Mouse (Mus musculus) adrenal gland, adult (tissue): Measurements from ENCODE around the gene Eif4b.
"Not testable (repeated sequence)": the region's sequence is repeated elsewhere in the genome, so short reads cannot be mapped to it uniquely, and the experiment has no call there.

Experiments used
- DNase-seq, 2 experiments: peaks; one replicate each; pipeline ENCODE4 v3.0.0; 2022 to 2023; ENCODE audit warnings: low spot score in 1 of 2; ENCODE audit not compliant: inconsistent age in 2 of 2

The Eif4b gene

DNA sequence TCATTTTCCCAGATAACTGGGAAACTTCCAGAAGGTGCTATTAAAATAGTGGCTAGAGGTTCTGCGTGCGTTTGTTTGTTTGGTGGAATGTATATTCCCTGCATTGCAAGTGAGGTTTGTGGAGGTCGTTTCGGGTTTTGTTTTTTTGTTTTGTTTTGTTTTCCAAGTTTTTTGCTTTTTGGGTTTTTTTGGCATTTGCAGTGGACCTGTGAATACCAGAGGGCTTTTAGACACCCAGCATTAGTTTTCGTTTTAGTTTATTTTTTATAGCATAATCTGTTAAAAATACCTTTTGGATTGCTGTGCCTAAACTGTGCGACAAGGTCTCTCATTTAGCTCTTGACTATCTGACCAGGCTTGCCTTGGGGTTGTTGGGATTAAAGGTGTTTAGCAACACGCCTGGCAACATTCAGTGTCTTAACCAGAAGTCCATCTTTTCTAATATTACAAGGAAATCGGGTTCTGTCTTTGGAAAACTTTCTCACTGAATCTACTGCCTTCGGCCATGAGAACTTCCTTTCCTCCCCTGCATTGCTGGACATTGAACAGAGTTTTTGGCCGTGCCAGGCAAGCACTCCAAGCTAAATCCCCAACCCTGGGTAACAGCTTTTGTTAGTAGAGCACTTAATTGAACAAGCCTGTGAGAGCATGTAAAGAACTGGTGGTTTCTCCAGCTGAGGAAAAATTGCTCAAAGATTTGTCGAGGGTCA, 1.5 kb downstream of the Eif4b start:
- DNase-seq, result no peak

DNA sequence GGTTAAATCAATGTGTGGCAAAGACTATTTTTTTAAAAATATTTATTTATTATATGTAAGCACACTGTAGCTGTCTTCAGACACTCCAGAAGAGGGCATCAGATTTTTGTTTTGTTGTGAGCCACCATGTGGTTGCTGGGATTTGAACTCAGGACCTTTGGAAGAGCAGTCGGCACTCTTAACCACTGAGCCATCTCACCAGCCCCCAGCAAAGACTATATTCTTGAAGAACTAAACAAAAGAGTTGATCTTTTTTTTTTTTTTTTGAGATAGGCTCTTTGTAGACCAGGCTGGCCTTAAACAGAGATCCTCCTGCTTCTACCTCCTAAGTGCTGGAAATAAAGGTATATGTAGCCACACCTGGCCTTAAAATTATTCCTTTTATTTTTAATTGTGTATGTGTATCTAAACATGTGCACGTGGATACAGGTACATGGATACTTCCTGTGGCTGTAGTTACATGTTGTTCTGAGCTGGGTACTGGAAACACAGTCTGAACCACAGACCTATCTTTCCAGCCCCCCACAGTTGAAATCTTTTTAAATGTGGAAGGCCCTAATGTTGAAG, 3.6 kb downstream of the Eif4b start:
- DNase-seq, result no peak

DNA sequence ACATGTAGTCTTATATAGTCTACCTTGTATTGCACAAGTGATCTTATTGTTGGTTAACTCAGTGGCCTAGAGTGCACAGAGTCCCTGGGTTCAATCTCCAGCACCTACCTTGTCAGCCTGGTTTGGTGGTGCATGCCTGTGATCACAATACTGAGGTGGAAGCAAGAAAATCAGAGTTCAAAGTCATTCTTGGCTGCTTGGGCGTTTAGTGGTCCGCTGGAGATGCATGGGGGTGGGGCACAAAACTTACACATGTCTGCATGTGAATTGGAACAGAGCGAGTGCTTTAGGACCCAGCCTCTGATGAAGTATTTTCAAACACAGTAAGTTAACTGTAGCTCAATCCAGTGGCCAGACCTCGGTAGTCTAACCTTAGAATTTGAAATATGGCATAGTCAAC, 5.6 kb downstream of the Eif4b start:
- no peak for DNase-seq

DNA sequence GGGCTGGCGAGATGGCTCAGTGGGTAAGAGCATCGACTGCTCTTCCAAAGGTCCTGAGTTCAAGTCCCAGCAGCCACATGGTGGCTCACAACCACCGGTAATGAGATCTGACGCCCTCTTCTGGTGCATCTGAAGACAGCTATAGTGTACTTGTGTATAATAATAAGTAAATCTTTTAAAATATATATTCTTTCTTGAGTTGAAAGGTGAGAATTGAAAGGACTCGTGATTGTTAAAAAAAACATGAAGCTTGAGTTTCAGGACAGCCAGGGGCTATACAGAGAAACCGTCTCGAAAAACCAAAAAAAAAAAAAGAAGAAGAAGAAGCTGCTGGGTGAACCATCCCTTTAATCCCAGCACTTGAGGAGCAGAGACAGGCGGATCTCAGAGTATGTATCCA, 6.4 kb downstream of the Eif4b start:
- not testable (repeated sequence) for DNase-seq

DNA sequence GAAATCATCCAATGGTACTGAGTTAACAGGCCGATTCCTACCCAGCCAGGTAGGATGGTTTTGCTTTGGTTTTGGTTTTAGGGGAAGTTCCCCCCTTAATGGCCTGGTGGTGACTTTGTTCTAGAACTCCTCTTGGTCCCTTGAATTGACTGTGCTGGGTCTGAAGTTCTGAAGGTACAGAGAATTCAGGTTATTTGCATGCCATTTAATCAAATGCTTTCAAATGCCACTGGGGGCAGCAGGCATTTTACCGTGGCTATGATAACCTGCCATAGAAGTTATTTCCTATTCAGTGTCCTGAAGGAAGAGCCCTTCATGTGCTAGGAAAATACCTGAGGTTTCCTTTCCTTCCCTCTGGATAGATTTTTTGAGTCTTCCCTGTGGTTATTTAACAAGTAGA, 6.9 kb downstream of the Eif4b start:
- DNase-seq, result no peak

DNA sequence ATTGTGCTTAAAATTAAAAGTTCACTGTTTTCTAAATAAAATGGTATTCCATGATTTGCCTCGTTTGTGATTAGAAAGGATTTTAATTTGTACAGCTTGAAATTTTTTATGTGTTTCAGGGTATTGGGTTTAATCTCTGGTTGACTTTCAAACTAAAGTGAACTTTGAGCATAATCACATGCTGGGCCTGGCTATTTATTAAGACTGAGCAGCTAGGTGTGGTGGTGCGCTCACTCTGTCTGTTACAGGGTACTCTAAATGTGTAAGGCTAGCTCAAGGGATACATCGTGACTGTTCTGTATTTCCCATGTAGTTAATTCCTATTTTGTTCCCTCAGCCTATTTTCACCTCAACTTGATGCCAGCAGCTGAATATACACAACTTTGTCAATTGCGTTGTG, 8.6 kb downstream of the Eif4b start:
- no peak for DNase-seq

DNA sequence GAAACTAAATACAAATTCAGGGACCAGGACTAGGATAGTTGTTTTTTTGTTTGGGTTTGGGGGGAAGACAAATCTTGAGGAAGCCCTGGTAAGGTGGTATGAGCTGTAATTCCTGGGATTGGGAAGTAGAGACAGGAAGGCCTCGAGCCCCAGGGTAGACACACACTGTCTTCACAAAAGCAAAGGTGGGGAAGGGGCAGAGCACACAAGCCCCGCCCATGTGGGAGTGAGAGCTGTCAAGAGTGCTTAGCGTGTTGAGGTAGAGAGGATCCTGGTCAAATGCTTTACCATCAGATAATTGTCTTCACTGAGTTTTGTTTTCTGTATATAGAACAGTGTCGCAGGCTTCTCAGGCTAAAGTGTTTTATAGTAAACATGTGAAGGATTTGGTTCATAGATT, 9.5 kb downstream of the Eif4b start:
- DNase-seq, result no peak

DNA sequence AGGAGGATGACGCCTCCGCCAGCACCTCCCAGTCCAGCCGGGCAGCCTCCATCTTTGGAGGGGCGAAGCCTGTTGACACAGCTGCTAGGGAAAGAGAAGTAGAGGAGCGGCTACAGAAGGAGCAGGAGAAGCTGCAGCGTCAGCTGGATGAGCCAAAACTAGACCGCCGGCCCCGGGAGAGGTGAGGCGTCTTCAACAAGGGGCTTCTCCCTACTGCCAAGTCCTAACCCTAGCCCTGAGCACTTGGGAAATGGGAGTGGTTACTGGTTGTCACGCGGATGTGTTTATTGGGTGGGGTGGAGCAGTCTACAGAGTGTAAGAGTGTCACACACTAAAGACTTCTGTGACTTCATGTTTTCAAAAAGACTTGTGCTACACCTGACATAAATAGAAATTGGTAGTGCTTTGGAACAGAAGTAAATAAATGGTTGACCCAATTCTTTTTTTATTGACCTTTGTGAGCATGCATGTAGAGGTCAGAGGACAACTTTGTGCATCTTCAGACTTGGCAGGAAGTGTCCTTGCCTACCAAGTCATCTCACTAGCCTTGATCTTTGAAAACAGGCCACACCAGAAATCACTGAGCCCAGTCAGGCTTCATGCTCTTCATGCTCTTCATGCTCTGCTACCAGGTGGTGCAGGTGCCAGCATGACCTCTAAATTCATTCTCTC, 16.5 kb downstream of the Eif4b start:
- peak; percentile 32 to 60 for DNase-seq

DNA sequence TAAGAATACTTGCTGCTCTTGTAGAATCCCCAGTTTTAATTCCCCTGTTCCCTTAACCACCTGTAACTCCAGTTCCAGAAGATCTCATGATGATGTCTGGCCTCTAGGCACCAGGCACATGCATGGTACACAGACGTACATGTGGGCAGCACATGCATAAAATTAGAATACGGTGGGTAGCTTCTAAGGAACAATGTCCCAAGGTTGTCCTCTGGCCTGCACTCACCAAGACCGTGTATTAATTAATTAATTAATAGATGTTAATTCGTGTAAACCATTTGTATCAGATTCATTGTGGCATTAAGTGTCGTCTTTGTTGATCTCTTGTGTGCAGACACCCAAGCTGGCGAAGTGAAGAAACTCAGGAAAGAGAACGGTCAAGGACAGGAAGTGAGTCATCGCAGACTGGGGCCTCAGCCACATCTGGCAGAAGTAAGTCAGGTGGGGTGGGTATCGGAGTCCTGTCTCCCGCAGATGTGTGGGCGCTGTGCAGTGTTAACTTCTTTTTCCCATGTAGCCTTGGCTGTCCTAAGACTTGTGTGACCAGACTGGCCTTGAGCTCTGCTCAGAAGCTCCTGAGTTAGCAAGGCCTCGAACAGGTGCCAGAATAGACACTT, 17.6 kb downstream of the Eif4b start:
- peak; percentile 77 to 90 for DNase-seq

DNA sequence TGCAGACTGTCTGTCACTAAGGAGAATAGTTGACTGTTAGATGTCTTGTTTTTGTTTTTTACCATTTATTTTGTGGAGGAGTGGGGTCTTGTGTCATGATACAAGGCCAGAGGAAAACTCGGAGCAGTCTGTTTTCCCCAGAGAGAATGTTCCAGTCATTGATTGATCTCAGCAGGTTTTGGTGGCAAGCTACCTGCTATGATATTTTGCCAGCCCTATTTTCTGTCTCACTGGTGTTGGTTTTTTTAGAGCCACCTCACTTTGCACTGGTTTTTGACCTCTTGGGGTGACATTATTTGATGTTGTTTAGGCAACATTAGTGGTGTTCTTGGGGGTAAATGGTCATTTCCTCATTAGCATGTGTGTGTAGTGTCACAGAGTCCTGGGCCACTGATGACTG, 18.1 kb downstream of the Eif4b start:
- no peak for DNase-seq

DNA sequence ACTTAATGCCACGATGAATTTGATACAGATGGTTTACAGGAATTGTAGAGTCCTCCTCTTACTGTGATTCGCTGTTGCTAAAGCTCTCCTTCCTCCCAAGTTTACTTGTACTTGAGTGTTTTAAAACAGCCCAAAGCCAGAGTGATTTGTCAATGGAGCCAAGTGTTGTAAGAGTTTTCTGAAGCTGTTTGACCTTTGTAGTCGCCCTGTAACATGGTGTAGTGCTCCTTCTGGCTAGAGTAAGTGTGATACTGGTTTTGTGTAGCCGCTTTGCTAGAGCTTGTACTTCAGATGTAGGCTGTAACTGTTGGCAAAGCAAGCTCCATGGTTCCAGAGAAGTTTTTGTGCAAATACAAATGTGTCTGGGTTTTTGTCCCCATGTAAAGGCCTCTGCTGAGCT, 18.6 kb downstream of the Eif4b start:
- DNase-seq, result peak in 1 of 2 experiments; percentile 61

DNA sequence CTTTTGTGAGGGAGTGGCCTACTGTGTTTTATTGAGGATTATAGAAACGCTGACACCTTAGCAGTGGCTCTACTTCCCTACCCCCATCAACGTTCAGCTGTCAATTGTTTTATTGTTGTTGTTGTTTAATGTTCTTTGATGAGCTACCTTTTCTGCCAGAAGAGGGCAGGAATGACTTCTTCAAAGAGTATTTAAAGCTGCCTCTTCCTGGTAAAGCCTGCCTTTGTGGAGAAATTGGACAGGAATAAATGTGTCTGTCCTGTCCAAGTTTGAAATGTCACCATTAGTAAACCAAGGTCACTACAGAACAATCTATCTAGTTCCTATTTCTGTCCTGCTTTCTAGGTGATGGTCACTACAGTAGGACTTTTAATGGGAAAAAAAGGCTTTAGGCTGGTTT, 20.6 kb downstream of the Eif4b start:
- DNase-seq, result peak in 1 of 2 experiments; percentile 79

DNA sequence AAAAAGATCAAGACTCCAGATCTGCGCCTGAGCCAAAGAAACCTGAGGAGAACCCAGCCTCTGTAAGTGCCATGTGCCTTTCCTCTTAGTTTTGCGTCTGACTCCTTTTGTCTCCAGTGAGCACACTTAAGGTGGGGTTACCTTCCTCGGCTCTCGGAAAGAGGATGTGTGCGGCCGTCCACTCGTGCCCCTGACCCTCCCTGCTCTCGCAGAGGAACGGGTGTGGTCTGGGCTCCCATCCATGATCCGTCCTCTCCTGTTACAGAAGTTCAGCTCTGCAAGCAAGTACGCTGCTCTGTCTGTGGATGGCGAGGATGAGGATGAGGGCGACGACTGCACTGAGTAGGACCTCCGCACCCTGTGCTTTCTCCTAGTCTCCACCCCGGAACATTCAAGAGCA, 21.4 kb downstream of the Eif4b start:
- DNase-seq, result peak in 1 of 2 experiments; percentile 44

DNA sequence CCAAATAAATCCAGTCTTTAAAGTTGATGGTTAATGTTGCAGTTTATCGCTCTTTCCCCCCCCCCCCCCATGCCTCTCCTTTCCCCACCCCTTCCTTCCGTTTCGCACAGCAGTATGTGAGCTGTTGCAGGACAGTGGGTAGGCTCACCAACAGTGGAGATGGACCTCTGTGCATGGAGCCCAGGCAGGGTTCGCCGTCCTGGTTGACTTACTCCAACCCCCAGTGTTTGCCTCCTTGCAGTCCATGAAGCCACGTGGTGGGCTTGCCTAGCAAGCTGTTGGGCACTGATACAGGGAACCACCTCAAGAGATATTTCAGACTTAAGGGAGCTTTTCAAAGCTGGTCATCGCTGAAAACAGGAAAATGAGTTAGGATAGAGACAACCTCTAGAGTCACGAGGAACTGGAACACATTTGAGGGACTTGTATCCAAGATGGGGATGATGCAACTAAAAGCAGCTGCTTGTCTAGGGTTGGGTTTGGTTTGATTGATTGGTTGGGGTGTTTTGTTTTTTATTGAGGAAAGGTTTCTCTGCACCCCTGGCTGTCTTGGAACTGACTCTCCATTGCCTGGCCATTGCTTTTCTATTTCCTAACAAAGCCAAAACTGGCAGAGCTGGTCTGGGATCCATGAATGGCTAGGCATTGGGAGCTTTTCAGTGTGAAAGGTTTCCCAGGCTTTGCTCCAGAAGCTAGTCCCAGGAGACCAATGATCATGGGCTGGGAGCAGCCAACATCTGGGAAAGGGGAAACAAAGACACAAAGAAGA, 23.8 kb downstream of the Eif4b start:
- peak in 1 of 2 experiments; percentile 71 for DNase-seq

DNA sequence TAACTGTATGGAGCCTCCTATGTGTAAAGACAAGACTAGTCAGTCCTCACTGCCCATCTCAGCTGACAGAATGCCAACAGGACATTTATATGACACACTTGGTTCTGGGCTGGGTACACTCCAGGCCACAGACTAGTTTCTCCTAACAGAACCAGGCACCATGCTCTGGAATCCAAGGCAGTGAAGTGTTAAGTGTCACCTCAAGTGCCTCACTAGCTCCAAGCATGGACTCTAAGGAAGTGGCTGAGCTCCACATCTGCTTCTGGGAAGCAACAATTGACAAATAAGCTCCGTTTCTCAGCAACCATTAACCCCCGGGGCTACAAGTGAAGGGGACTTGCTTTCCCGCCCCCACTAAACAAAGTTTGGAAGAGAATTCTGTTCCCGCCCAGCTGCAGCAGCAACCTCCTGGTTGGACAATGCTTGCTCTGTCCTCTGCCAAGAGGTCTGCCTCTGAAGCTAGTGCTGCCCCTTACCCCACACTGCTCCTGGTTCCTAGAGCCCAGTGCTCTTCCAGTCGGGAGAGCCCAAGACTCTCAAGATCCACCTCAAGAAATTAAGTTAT, 24.5 kb downstream of the Eif4b start:
- DNase-seq, result peak in 1 of 2 experiments; percentile 48

DNA sequence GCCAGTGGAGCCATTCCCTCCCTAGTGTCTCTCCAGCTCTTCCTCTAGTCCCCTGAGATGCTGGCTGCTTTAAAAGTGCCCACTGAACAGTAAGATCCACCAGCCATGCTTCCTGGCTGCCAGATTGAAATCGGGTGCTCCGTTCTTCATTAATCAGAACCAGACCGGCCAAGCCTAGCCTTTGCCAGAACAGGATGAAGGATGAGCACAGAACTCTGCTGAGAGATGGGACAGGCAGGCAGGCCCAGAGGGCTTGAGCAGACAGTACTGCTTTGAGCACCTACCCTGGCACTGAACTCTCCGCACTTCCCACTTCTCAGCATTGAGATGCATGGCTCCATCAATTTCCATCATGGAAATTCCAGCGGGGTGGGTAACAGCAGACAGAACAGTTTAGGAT, 25.7 kb downstream of the Eif4b start:
- peak; percentile 24 to 61 for DNase-seq

DNA sequence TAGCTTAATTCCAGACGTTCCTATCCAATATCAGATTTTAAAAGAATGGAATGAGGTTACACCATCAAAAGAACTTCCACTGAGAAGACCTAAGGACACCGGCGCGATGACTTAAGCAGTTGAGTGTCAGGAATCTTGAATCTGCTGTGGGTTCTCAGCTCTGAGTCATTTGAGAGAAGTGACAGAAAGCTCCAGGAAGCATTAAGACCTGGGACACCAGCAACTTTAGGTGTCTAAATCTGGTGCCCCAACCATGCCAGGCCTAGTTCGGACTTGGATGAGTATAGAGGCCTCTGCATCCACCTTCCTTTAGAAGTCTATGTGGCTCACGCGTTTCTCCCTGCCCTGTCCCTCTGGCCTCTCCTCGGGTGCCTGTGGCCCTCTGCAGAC, 26.2 kb downstream of the Eif4b start:
- no peak for DNase-seq

DNA sequence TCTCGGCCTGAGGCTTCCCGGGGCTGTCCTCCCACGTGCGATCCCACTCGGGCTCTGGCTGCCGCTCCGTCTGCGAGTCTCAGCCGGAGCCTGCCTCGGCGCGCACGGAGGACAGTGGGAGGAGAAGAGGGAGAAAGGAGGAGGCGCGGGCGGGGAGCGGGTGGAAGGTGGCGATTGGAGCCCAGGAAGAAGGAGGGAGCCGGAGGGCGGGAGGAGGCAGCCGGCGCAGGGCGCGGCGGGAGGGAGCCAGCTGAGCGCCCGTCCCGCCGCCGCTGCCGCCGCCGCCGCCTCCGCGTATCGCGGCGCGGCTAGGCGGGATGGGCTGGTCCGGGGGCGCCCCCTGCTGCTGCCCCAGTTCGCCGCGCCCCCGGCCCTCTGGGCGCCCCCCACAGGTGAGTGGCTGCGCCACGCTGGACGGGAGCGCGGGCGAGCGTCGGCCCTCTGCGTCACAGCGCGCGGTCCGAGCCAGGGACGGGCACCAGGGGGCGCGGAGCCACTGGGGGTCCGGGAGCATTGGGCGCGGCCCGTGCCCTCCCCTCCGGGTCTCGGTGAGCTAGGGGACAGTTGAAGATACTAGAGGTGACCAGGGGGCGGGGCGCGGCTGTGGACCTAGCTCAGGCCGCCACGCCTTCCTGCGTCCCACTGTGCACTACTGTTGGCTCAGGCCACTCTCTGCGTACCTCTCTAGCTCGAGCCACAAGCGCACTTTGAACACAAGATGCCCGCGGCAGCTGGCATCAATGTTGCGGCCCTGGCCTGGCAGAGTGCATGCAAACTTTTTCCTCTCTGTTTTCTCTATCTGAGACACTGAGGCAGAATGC, 26.8 kb downstream of the Eif4b start, which contains the start of gene Tns2:
TSS of gene Tns2 (plus strand) at position 253 of the 821 bp plus-strand sequence.
- DNase-seq, result peak; percentile 92 to 96

DNA sequence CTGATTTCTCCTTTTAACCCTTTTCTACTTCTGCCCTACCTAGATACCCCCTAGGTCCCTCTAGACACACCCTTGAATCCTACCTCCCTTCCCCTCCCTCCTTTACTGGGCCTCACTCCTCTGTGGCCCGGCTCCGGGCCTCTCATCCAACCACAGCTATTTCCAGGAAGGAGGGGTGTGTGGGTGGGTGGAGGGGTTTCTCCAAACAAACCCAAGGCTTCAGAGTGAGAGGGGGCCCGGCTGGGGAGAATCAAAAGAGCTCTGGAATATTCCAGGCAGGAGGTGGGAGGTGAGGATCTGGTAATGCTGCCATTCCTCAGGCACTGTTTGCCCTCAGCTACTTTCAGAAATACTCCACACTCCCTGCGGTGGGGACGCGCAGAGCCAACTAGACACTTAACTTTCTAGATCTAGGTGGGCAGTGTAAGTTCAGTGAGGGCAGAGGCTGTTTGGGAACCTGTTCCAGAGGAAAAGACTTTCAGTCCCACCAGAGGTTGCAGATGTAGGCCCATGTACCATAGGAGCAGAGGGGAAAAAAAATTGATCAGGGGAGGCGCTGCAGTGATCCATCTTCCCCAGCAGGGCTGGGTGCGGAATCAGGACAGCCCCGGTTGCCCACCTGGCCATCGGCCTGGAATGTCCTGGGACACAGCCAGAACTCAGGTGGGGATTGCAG, 27.6 kb downstream of the Eif4b start:
- peak in 1 of 2 experiments; percentile 40 for DNase-seq
